Mouse (Mus musculus) ES-CJ7 (cell line): ENCODE results near the gene Gm10972.
"Not testable (repeated sequence)": the region's sequence is repeated elsewhere in the genome, so short reads cannot be mapped to it uniquely, and the experiment has no call there.

Experiments
- DNase-seq: peaks from one replicate; pipeline ENCODE4 v3.0.0; 2011; ENCODE audit warnings: low read depth, low spot score

Gm10972 gene

DNA sequence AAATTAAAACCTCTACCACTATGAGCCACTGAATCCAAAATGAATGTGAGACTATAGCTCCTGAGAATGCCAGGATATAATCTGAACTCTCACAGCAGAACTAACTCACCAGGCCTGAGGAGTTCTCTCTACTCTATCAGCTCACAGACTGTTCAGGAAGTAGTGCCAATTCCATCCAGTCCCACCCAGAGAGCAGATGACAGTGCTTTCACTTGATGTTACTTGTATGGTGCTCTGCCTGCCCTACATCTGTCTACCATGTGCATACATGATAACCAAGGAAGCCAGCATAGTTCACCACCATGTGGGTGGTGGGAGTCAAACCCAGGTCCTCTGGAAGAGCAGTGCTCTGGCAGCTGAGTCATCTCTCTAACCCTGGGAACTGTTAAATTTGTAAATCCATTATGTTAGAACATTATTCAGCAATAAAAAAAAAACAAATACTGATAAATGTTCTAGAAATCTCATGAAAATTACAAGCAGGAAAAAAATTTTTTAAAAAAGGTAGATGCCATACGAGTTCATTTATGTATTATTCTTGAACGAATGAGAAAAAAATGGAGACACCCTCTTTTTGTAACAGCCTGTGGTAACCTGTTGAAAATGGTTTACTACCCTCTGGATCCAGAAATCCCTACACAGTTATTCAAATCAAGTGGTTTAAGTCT lies at the start of gene Gm10972:
TSS of gene Gm10972 (plus strand) at position 618 of the 668 bp plus-strand sequence.
- not testable (repeated sequence) for DNase-seq

DNA sequence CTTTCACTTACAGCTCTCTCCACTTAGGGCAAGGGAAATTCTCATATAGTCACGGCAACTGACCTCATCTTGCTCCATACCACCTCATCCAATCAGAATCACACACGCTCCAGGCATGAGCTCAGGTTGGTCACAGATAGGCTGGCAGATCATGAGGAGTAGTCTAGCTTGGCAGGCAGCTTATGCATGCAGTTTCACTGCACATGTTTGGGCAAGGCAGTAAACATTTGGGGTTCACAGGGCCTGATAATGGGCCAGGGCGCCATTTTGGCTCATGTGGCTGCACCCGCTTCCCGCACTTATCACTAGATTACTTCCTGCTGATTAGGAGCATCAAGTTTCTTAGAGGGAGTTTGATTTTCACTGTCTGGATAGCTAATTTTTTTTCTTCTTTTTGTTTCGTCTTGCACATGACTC lies 47.0 kb upstream of the Gm10972 start:
- no peak for DNase-seq

DNA sequence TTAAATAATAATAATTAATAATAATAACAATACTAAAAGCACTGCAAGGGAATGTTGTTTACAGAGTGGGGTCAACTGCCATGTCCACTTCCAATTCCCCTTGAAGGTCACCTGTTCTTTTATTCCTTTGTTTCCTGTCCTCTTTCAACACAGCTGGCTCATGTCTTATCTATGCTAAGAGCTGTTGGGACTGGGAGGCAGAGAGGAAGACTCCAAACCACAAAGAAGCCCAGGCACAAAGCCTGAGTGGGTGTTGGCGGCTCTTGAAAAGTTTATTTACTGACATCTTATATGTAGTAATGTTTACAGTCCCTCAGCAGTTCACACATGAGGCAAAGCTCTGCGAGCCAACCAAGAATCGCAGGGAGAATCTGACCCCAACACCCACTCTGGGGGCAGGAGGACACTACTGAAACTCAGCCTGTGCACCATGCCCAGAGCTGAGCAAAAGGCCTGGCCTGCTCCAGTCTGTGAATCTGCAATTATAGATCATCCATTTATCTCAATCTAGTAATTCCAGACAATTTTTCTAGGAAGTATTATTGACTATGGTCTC lies 45.6 kb upstream of the Gm10972 start:
- no peak for DNase-seq

DNA sequence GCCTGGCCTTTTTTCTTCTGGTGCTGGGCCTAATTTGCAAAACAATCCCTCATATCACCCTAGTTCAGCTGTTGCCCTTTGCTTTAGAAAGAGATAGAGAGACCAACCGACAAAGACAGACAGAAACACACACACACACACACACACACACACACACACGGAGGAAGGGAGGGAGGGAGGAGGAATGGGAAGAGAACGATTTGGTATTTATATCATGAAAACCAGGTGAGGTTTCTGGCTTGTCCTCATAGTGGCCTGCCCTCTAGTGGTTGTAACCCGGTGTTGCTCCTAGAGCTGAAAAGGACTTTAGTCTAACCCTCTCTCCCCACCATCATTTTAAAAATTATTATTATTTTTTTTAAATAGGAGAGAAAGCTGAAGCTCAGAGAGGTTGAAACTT lies 41.0 kb upstream of the Gm10972 start:
- peak; percentile 48 for DNase-seq

DNA sequence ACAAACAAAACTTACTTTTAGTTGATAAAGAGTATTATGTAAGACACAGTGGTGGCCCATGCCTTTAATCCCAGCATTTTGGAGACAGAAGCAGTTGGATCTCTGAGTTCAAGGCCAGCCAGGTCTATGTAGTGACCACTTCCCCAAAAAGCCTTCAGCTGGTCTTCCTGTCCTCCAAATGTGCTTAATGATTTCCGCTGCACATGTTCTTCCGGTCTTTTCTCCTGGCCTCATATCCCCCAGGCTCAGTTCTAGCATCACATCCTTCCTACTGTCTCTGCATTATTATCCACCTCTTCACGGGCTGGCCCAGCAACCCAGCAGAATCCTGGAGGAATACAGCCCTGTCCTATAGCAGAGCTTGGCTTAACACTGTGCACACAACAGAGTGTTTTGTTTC lies 33.3 kb upstream of the Gm10972 start:
- no peak for DNase-seq

DNA sequence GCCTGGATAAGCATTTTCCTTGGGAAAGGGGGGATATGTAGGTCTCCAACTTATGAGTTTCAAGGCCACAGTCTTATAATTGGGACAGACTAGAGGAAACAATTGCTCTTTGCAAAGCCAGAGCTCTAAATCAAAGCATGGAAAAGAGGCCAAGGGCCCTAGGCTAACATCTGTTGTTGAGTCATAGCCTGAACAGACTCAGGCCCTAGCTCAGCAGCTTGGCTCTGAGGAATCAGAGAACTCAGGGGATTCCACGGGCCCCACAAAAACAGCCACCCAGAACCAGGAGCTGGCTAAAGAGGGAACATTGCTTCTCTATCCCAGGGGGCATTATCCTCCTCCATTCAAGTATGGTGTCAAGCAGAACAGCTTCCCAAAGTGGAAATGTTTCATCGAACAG lies 32.3 kb upstream of the Gm10972 start:
- DNase-seq: no peak

DNA sequence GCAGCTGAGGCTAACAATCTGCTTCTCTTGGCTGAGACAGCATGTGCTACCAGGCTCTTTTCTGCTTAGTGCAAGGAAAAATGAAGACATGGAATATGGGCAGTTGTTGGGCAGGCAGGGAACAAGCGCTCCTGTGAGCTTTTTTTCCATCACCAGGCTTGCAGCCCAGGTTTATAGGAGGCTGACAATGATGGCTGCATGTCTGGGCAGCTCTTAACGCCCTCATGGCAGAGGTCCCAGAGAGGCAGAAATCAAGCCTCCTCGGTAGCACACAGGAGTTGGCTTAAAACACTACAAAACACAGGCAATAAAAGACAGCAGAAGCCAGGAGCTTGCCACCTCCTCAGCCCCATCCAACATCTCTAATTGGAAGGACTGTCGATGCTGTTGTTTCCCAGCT lies 31.6 kb upstream of the Gm10972 start:
- DNase-seq: no peak

DNA sequence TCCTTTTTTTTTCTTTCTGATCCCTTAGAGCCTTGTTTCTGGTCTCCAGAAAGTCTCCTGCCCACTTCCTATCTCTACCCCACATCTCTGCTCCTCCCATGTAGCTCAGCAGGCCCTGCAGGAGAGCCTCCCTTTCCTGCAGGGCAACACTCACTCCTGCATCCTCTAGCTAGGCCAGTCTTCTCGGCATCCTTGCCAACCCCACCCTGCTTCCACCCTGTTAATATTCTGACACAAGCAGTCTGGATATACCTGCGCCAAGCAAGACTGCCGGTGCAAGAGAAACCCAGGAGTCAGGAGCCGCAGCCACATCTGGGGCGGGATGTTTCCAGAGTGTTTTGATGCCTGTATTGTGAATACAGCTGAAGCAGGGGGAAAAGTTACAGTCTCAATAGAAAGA lies 31.1 kb upstream of the Gm10972 start:
- DNase-seq: no peak

DNA sequence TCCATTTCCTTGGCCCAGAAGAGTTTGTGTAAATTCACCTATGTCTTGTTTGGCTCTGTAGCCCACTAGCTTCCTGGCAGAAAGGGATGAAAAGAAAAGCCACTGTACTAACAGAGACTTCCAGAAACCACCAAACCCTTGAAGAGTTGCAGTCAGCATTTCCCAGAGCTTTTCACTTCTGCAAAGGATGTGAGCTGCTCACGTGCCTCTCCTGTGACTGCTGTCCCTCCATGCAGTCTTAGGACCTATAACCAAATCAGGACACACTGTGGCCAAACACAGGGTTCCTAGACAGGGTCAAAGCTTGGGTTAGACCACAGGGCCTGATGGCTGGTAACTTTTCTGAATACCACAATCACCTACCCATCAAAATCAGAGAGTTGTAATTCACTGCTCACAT lies 30.6 kb upstream of the Gm10972 start:
- no peak for DNase-seq

DNA sequence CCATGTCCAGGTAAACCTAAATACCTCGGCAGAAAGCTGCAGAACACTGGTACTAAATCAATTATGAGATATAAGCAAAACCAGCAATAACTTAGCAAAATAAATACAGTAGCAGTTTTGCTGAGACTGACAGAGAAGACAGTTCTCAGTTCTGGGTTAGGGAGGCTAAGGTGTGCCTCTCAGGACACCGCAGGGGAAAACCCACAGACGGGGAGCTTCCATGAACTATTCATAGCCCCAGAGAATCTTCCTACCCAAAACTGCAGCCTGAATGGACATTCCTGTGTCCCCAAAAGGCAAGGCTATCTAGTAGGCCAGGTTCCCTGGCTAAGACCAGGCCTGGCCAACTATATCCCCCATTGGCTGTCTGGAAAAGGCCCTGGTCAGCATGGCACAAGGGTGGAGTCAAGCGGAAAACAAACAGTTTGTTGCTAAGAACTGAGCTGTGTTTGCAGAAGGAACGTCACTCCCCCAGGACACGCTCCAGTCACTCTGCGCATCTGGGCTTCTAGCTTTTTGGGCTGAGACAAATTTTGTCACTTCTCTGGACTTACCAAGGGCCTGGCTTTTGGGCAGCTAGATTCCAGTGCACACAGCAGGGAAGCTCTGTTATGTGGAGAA lies 29.5 kb upstream of the Gm10972 start:
- no peak for DNase-seq

DNA sequence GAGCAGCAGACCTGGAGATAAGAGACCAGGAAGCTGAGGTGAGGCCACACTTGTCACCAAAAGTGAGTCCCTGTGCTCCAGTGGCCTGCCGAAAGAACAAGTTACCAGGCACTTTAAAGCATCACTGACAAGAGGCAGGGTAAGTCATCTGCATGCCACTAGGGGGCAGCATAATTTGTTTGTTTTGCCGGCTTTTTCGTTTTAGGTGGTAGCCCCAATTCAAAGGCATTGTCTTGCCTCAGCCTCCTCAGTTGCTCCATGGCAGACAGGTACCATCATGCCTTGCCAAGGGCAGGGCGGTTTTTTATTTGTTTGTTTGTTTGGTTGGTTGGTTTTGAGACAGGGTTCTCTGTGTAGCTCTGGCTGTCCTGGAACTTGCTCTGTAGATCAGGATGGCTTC lies 26.2 kb upstream of the Gm10972 start:
- DNase-seq: peak; percentile 72

DNA sequence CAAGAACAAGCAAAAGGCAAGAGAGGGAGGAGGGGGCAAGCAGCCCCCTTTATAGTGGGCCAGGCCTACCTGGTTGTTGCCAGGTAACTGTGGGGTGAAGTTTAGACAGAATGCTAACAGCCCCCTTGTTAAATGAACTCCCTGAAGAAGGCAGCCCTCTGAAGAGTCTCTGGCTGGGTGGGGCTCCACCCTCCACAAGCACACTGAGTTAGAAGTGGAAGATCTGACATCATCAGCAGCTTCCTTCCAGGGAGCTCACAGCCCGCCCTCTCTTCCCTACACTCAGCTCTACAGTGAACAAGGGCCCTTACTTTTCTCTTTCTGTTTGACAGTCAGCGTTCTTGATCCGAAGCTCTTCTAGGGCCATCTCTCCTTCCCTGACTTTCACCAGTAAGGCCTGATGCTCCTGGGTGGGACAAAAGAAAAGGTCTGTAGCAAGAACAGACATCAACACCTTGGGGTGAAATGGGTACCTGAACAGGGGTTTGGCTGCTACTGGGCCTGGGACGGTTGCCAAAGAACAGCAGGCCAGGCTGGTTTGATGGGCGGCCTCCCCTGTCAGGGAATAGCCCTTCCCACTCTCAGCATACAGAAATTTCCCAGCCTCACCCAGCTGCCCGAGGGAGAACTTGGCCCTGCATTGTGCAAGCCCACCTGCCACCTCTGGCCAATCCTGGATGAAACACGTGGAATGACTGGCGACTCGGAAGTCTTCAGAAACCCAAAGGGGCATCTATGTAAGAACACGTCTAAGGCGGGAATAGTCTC lies 21.0 kb upstream of the Gm10972 start:
- no peak for DNase-seq

DNA sequence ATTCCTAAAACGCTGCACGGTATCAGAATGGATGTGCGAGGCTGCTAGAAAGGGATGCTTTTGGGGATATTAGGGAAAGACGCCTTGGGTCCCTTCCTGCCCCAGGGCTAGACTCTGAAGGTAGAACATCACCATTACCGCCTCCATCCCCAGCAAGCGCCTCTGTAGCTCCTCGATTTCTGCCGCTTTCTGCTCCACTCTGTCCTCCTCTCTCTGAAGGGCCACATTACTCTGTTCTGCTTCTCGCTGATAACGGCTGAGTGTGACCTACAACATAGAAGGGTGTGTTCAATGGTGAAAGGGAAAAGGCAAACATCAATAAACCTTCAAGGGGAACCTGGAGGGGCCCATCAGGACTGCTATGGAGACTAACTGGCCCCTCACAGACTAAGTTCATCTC lies 20.4 kb upstream of the Gm10972 start:
- DNase-seq: no peak

DNA sequence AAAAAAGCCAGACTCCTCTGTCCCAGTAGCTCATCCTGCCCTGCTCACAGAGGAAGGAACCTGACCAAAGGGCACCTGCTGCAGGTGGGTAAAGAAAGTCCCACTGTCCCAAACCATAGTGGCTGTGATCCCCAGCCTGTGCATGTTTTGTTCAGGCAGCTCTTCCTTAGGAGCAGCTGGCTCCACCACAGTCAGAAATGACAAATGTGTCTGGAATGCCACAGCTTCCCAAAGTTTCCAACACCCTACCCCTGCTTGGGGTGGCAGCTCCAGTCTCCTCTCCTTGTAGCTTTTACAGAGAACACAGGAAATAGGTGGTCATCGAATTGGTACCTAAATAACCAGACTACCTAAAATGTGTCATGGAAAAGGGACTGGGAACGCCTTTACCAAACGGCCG lies 18.6 kb upstream of the Gm10972 start:
- no peak for DNase-seq

DNA sequence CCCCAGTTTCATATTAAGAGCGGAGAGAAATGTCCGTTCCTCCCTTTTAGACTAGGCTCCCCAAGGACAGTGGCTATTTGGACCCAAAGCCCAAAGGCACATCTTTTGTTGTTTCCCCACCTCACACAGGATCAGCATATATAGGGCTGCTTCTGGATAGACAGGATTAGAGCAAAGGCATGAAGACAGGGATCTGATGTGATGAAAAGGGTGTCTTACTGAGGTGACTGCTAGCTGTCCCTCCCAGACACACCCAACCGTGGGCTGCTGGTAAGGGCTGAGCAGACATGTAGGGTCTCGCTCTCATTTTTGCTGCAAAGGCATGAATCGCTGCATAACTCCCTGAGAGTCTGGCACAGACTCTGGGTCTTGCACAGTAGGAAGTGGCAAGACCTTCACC lies 14.2 kb upstream of the Gm10972 start:
- no peak for DNase-seq

DNA sequence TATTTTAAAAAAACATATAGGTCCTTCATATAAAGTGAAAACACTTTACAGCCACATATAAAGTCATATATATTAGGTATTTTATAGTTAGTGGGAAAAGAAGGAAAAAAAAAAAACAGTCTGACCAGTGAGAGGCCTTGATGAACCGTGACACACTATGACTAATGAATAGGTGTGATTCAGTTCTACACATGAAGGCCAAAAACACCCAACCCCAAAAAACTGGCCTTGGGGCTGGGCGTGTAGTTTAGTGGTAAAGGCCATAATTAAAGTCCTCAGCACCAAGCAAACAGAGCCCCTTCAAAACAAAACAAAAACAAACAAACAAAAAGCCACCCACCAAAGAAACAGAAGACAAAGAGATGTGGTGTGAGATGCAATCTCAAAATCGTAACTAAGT lies 13.0 kb upstream of the Gm10972 start:
- DNase-seq: no peak

DNA sequence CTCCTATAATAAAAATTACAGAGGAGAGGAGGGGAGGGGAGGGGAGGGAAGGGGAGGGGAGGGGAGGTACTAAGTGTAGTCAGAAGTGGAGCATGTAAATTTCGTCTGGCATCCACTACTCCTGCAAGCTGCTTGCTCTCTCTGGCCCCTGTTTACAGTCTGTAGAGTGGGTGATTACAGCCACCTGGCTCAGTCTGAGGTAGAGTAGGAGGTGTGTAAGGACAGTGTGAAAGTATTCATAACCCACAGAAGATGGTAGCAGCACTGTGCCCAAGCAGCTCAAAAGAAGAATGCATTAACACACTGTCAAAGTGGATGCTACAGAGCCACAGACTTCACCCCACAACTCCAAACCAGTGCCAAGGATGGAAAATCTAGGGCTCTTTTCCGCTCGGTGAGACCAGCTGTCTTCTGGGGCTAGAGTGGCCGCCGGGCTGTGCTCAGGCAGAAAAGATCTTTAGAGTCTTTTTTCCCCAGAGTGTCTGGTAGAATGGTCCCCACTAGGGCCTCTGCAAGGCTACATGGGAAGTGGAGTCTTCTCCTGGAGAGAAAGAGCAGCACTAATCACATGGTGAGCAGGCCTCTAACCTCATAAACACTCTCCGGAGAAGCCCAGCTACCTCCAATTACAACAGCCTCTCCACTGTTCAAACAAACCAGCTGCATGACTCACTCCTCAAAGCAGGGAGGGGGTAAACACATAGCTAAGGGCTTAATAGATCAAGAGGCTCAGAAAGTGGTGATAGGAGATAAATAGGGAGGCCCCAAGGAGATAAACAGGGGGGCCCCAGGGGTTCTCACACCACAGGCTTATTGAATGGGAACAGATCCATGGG lies 6.1 kb downstream of the Gm10972 start:
- no peak for DNase-seq

DNA sequence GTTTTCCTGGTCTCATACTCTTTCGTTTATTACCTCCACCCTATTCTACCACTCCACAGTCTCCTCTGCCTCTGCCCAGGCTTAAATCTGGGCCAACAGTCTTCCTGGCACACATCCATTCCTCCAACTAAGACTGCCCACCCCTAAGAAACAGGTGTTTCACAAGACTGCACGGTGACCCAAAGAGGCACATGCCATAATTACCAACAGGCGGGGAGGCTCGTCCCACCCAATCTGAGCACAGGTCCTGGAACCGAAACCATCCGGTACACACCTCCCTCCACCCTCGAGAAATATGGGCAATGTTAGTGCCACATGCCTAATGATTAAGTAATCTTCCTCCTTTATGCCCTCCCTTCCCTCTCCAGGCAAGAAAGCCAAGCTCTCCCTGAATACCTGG lies 7.5 kb downstream of the Gm10972 start:
- DNase-seq: no peak

DNA sequence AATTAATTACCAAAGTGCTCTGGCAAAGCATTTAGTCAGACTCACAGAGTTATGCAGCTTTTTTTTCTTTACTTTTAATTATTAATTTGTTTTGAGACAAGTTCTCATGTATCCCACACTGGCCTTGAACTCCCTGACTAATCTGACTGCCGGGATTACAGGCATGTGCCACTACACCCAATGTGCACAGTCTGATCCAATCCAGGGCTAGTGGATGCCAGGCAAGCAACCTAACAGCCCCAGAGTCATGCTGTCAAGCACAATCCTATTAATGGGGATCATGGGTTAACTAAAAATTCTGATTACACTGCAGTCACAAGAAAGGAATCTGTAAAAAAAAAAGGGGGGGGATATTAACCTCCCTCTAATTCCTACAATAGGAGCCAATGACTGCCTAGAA lies 11.1 kb downstream of the Gm10972 start:
- not testable (repeated sequence) for DNase-seq

DNA sequence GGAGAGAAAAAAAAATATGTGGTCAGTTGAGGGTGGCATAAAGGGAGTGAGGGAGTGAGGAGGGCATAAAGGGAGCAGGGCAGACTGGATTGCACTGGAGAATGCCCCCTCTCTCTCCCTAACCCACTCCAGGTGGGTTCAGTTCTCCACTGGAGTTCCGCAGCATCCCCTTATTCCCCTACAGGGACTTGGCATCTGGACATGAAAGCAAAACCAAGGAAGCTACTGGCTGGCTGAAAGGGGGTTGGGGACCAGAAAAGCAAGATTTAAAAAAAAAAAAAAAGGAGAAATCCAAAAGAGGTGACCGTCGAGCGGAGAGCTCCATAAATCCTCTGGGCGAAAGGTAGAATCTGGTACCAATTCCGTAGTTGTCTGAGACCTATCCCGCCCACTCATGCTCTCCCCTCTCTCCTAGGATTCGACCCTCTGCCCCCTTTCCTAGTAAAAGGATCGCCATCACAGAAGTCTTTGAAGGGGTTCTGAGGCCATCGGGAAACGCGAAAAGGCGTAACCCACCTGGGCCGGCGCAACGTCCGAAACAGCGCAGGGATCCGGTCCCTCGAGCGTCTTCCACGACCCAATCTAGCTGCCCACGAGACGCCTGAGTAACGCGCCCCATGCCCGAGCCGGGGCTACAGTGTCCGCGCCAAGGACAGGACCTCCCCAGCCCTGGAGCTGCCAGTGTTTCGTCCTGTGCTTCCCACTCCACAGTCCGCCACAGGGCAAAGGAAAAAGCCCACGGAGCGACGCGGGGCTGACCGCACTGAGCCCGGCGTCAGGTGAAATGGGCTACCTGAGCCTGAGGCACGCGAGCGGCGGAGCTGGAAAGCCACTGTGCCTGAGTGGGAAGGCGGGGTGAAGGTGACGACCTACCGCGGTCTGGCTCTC lies 15.2 kb downstream of the Gm10972 start:
- not testable (repeated sequence) for DNase-seq

DNA sequence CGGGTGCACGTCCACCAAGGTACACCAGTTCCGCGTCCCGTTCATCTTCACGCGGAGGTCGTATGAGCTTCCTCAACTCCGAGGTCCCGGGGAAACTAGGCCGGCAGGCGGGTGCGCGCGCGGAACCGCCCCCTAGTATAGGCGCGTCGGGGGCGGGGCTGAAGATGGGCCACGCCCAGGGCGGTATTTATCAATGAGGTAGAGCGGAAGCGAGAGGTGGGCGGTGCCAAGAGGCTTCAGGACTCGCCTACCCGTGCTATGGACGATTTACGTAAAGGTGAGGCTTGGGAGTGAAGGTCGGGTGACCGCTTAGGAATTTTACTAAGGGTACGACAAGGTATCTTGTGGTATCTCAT lies 15.8 kb downstream of the Gm10972 start, which contains the start of gene Tuft1:
TSS of gene Tuft1 (minus strand) at position 133 of the 356 bp plus-strand sequence.
- not testable (repeated sequence) for DNase-seq
